Mouse (Mus musculus): ENCODE results near the gene Efna3.

DNA sequence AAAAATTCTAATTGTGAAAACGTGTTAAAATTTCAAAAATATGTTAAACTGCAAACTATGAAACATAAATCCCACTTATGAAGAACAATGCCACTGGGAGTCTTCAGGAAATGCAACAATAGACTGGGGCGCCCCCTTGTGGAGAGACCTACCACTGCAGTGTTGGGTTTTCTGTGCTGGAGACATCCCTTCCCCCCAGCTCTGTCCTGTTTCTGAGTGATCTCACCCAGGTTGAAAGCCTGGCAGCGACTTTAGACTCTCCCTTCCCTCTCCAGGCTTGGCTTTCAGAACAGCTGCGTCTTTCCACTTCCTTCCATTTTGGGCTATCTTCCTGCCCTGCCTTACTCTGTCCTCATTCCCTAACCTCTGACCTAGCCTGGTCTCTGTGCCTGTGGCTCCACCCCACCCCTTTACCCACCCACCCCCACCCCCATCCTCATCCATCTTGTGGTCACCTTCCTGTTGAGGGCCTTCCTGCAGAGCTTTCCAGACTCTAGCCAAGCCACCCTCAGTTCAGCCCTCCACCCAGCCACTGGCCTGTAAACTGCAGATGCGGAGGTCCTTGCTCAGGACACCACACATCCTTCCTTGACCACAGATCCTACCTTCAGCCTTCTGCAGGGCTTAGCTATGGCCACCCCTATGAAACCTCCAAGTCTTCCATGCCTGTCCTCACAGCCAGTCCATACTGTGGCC, 32.2 kb upstream of the Efna3 start:
- TF ChIP-seq CTCF (IDR thresholded peaks at IDR 0.05; ENCODE audit: low read depth, low read length) = peak; percentile 83
- TF ChIP-seq POLR2A (IDR thresholded peaks at IDR 0.05; ENCODE audit: extremely low read depth, insufficient read depth, low read length) = no peak

Data from liver, adult 2 months (tissue).